Mouse (Mus musculus) heart, postnatal 4 days (tissue): ENCODE data around the gene Dcp1b. TPM values are rescaled to one million over a fixed set of nuclear protein-coding genes. Genes with fewer than 3 reads are reported as not detected.

Experiments
- DNase-seq: peaks from one replicate; pipeline ENCODE4 v3.0.0; 2021
- total RNA-seq, 2 experiments: library from RNA; stranded (reverse); gene quantifications; 2 replicates each; pipeline ENCODE4 v1.2.3; 2021

Gene Dcp1b
- 1 to 10 TPM; 4.4 to 4.5 TPM for total RNA-seq

- DNase-seq = peak; percentile 88
These were observed at the start of gene Dcp1b for GRCm38 (mm10) chr6:119175078-119175853. Gene Dcp1b (plus strand): TSS chr6:119175253.

- DNase-seq = no peak
These were observed 48.1 kb upstream of the Dcp1b start for GRCm38 (mm10) chr6:119126991-119127390.

DNA sequence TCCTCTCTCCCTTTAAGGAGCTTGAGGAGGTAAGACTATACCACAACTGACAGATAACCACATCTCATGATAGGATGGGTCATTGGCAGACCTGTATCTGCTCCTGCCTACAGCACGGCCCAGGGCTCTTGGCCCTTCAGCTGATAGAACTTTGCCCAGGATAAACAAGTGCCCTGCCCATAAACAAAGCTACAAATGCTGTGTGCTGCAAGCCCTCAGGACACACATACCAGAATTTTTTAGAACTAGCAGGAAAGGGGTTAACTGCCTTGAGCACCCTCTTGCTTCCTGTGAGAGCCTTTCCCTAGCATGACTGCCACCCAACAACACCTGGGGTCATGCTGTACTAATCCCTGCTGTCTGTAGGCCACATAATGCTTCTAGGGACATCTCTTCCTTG is 47.0 kb upstream of the Dcp1b start:
- no peak for DNase-seq

DNA sequence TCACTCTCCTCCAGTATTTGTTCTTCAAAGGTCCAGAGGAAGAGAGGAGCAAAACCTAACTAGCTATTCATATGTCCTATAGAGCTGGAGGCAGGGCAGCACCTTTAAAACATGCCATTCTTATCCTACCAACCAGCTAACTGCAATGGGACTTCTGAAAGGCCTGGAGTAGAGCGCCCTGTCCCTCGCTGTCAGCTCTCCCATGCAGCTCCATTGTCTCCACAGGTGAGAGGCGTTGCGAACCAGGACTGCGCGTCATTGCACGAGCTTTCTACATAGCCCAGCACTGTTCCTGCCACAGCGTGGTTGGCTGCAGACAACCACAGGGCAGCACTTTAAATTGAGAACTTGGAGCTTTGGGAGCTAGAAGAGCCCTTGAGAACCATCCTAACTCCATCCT is 46.5 kb upstream of the Dcp1b start:
- no peak for DNase-seq

DNA sequence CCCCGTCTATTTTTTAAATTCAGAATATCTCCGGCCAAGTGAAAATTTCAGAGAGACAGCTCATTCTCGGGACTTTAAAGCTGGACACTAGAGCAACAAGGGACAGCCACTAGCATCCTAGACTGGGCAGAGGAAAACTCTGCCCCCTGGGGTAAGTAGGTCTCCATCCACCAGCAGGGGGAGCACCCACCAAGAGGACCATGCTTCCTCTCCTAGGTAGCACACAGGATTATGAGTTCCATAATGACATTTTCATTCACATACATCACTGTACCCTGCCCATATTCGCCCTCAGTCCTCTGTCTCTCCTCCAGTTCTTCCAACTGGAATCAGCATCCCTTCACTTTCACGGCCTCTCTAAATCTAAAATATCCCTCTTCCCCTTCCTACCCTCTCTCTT is 45.4 kb upstream of the Dcp1b start:
- peak; percentile 73 for DNase-seq

- no peak for DNase-seq
These were observed 42.8 kb upstream of the Dcp1b start for GRCm38 (mm10) chr6:119132111-119132735.

DNA sequence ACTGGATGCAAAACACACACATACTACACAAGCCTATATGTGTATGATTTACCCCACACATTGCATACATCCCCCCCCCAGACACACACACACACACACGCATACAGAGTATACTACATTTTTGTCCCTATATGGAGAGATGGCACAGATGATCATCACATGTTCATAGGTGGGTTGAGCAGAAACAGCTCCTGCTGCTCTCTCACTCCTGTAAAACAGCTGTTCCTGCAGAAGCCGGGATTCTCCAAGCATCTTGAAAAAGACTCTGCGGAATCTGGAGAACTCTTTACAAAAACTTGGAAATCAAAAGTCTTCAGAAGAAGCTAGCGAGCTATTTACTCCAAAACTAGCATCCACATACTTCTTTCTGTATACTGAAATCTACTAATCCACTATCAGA is 42.2 kb upstream of the Dcp1b start:
- DNase-seq = no peak

- no peak for DNase-seq
These were observed 37.3 kb upstream of the Dcp1b start for GRCm38 (mm10) chr6:119137768-119138167.

DNA sequence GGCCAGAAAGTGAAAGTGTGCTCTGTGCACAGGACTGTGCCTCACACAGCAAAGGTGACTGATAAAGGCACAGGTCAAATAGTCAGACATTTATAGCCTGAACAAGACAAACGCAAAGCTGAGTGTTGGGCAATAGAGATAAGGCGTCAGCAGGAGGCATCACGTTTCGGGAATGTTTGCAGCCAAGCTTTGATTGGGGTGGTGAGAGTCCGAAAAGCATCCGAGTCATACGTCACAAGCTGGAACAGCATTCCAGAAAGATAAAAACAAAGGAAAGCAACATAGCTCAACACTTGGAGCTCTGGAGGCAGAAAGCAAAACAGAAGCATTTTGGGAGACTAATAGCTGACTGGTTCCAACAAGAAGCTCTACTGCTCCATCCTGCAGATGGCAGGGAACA is 35.5 kb upstream of the Dcp1b start:
- peak; percentile 61 for DNase-seq

DNA sequence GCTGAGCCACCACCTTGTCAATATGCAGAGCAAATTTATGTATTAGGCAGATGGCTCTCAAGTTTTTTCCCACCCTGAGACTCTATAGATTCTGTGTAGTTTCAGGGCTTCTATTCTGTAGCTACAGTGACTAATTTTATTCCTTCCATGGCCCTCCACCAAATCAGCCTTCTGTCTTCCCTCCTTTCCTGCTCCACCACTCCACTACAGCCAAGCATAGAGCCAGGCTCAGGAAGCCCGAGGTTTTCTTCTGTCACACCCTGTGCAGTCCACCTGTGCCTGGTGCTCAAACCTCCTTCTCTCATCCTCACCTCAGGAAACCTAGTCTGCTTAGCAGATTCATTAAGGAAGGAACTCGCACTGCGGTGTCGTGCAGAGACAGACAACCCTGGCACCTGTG is 29.9 kb upstream of the Dcp1b start:
- DNase-seq = no peak

GRCm38 (mm10) chr6:119165677-119166076 is 9.4 kb upstream of the Dcp1b start:
- DNase-seq = no peak

DNA sequence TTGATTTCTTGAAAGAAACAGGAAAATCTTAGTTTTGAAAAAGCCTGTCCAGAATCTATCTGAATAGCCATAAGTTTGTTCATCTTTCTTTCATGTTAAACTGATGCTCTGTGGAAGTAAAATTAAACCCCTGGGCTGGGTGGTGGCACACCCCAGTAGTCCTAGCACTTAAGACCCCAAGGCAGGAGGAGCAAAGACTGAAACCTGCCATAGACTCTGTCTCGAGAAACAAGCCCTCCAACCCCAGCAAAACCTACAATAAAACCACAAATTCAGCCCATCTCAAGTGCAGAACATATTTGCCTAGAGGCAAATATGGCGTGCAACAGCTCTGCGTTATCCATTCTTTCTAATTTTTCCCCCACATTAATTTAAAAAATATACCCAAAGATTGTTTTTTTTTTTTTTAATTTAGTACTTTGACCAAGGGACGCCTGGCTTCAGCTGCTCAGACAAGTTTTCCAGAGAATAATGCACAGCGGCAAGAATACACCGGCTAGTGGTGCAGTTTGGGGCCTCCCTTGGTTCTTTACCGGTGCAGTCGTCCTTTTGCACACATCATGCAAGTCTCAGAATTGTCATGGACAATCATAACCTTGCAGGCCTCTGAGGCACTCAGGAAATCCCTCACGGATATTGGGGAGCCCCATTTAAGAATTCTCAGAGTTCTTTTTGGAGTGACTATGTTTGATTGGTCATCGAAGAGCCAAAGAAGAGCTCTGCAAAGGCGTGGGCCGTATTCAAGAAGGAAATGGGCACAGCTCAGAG is 562 bp upstream of the Dcp1b start:
- no peak for DNase-seq

DNA sequence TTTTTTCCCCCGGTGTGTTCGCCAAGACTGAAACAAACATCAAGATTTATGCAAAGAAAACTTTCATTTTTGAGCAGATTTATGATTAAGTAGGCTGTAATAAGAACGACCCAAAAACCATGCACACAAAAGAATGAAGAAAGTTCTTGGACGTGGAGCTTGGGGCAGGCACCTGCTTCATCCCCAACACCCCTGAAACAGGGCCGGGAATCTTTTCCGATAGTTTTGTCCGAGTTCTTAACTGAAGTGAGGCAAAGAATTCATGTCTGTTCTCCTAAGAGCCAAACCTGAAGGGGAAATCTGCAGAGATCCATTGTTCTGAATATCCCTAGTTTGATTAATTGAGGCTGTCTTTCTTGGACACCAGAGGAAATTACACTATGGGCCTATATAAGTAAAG is 1.1 kb downstream of the Dcp1b start:
- DNase-seq = no peak

DNA sequence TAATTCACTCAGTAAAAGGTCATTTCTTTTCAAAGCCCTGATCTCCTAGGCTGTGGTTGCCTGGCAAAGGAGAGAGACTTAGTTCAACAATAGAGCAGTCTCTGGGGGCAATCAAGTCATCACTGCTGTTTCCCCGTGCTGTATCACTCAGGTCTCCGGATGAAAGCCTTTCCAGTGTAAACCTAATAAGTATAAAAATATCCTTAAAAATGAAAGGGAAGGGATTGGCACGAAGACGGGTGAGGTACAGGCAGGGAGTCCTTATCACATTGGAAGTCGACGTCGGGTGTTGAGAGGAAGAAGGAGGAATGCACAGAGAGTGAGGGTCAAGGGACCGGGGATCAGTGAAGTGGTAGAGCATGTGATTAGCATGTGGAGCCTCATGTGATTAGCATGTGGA is 2.0 kb downstream of the Dcp1b start:
- peak; percentile 15 for DNase-seq

- peak; percentile 38 for DNase-seq
These were observed 5.1 kb downstream of the Dcp1b start for GRCm38 (mm10) chr6:119180188-119180587.

GRCm38 (mm10) chr6:119182211-119182610 is 7.2 kb downstream of the Dcp1b start:
- DNase-seq = no peak

DNA sequence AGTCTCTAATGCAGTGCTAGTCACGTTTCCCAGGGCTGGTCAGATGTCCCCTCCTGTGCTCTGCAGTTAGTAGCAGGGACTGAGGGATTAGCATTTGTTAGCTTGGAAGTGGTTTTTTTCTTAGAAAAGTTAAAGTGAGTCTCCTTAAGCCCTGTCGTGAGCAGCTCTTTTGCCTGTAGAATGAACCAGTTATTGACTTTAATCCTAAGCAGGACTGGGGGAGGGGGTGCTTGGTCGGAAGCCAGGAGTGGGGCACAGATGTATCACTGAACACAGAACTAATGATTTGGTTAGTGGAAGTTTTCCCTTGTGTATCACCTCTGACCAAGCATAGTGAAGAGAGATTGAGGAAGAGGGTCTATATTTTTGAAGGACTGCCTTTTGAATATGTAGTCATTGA is 8.7 kb downstream of the Dcp1b start:
- no peak for DNase-seq

DNA sequence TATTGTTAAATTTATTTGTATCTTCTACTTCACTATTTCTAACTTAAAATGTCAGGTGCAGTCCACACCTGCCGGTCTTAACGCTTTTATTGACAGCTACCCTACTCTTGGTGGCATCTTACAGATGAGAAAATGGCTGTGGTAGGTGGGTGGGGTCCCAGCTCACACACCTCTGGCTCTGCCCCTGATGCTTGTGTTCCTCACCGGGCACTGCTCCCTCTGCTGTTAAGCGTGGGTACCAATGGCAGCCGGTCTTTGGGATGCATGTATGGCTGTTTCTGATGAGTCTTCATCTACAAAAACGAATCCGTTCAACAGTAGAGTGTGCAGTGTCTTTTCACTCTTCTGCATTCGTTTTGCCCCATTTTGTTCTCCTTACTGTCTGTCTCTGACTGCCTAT is 11.6 kb downstream of the Dcp1b start:
- DNase-seq = peak; percentile 52

DNA sequence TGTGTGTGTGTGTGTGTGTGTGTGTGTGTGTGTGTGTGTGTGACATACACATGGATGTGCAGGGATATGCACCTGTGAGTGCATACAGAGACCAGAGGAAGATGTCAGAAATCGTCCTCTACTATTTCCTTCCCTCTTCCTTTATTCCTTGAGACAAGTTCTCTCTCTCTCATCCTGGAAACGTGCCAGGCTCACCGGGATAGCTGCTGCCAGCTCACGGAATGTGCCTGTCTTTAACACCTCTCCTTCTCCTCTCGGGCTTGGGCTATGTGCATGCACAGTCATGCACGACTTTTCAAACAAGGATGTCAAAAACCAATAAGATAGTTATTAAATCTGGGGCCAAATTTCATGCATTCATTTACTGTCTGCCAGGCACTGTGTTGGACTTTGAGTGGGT is 12.6 kb downstream of the Dcp1b start:
- peak; percentile 43 for DNase-seq

DNA sequence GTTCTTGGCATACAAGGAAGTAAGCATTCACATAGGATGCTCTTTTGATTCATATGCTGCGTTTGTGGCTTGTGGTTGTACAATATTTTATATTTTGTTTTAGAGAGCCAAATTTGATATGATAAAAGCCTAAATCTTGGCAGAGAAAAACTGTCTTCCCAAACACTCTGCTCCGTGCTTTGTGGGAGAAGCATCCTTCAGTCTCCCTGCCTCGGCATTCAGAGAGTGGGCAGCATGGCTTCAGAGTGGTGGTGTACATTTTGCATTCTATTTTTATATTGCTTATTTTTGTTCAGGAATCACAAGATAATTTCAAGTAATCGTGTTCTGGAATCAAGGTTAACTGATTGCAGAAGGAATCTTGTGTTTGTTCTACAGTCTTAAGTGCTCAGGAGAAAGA is 16.4 kb downstream of the Dcp1b start:
- DNase-seq = no peak

- peak; percentile 54 for DNase-seq
These were observed 18.6 kb downstream of the Dcp1b start for GRCm38 (mm10) chr6:119193571-119194154.

DNA sequence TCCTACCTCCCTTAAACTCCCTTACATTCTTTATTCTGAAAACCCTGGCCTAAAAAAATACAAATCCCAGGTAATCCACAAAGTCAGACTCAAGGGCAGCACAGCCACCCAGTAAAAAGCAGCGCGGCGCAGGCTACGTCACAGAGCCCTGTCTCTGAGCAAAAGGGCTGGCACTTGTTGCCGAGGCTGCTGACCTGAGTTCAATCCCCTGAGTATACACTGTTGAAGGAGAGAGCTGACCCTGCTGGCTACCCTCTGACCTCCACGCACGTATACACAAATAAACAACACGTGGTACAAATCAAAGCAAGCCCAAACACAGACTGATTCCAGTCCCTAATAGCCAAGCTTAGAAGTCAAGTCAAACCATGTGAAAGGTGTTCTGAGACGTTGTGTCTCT is 19.1 kb downstream of the Dcp1b start:
- DNase-seq = no peak

DNA sequence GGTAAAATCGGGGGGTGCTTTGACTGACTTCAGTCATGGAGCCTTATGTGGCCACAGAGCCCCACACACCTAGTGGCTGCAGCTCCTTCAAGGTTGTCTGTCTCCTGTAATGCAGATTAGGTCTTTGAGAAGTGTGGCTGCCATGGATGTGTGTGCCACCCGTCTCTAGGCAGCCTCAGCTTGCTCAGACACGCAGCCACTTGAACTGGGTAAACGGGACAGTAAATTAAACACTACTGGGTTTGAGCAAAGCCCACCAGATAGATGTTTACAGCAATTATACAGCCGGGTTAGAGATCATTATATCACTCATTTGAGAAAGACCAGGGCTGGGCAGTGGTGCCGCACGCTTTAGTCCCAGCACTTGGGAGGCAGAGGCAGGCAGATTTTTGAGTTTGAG is 19.5 kb downstream of the Dcp1b start:
- DNase-seq = no peak
